Mouse (Mus musculus): Measurements from ENCODE around the gene P2rx7. TPM values are rescaled to one million over a fixed set of nuclear protein-coding genes. Genes with fewer than 3 reads are reported as not detected.
A peak's percentile ranks its signal among the peaks of the same experiment; 100 is the strongest.

P2rx7 gene
- polyA plus RNA-seq, 1 experiment from 2014 or later: 2.1 TPM

GRCm38 (mm10) chr5:122707276-122708181, 63.8 kb downstream of the P2rx7 start, which contains the start of gene P2rx4:
P2rx4 (plus strand) TSS chr5:122707544.
- Histone ChIP-seq H3K4me2 (ENCODE audit: low read depth, low read length) (peak within 1 kb of the TSS; percentile 97), H3K36me3 (replicated peaks; ENCODE audit: insufficient read depth, low read length) (no peaks in the 10 kb centered on the region), H3K4me3 (ENCODE audit: low read depth, low read length) (peak within 1 kb of the TSS; percentile 78), H3K27ac (ENCODE audit: low read depth) (peak within 1 kb of the TSS; percentile 93), H3K9me3 (ENCODE audit: low read length) (no peaks in the 10 kb centered on the region), H3K27me3 (ENCODE audit: insufficient read depth, low read length) (no peaks in the 10 kb centered on the region), H3K4me1 (ENCODE audit: insufficient read depth) (peaks cover 24% of the 10 kb centered on the region), H3K9ac (replicated peaks) (peak within 1 kb of the TSS; percentile 84)
- TF ChIP-seq CTCF (IDR thresholded peaks at IDR 0.05; ENCODE audit: low read depth): peak; percentile 31
- no peak for TF ChIP-seq EP300 (IDR thresholded peaks at IDR 0.05; ENCODE audit: low read depth)
- ATAC-seq (peak; percentile 90), DNase-seq (peak; percentile 90)
- WGBS (ENCODE audit: insufficient replicate concordance): under 1% methylated on average over 66 of the region's 66 CpGs

GRCm38 (mm10) chr5:122708819-122709218, 65.1 kb downstream of the P2rx7 start:
- ATAC-seq (no peak), DNase-seq (no peak)
- TF ChIP-seq CTCF (IDR thresholded peaks at IDR 0.05; ENCODE audit: low read depth) (no peak), EP300 (IDR thresholded peaks at IDR 0.05; ENCODE audit: low read depth) (no peak)
- no peaks in the 10 kb centered on the region for H3K9me3 ChIP-seq (ENCODE audit: low read length)
- no peaks in the 10 kb centered on the region for H3K36me3 ChIP-seq (replicated peaks; ENCODE audit: insufficient read depth, low read length)
- peak overlapping the region; percentile 97 for H3K4me2 ChIP-seq (ENCODE audit: low read depth, low read length)
- WGBS (ENCODE audit: insufficient replicate concordance): 46% methylated on average over 6 of the region's 6 CpGs
- no peaks in the 10 kb centered on the region for H3K27me3 ChIP-seq (ENCODE audit: insufficient read depth, low read length)
- peak overlapping the region; percentile 84 for H3K9ac ChIP-seq (replicated peaks)
- peak overlapping the region; percentile 93; the same call in 1 of the 2 replicates for H3K27ac ChIP-seq (ENCODE audit: low read depth)
- H3K4me1 ChIP-seq (ENCODE audit: insufficient read depth): peaks cover 24% of the 10 kb centered on the region
- 0 out of 2 replicates have a peak overlapping the region, but pooled peaks have one; percentile 78 for H3K4me3 ChIP-seq (ENCODE audit: low read depth, low read length)

GRCm38 (mm10) chr5:122715723-122716122, 72.0 kb downstream of the P2rx7 start:
- ATAC-seq (no peak), DNase-seq (no peak)
- Histone ChIP-seq H3K4me2 (ENCODE audit: low read depth, low read length) (no peak overlapping the region), H3K27ac (ENCODE audit: low read depth) (no peak overlapping the region), H3K4me1 (ENCODE audit: insufficient read depth) (no peaks in the 10 kb centered on the region), H3K36me3 (replicated peaks; ENCODE audit: insufficient read depth, low read length) (peaks cover 24% of the 10 kb centered on the region), H3K27me3 (ENCODE audit: insufficient read depth, low read length) (no peaks in the 10 kb centered on the region), H3K9ac (replicated peaks) (no peak overlapping the region), H3K9me3 (ENCODE audit: low read length) (no peaks in the 10 kb centered on the region), H3K4me3 (ENCODE audit: low read depth, low read length) (no peak overlapping the region)
- TF ChIP-seq EP300 (IDR thresholded peaks at IDR 0.05; ENCODE audit: low read depth): no peak
- TF ChIP-seq CTCF (IDR thresholded peaks at IDR 0.05; ENCODE audit: low read depth): no peak
- WGBS (ENCODE audit: insufficient replicate concordance): 58% methylated on average over 1 of the region's 1 CpGs

- ATAC-seq: no peak
- no peak for DNase-seq
- Histone ChIP-seq H3K4me3 (ENCODE audit: low read depth, low read length) (no peak overlapping the region), H3K9ac (replicated peaks) (no peak overlapping the region), H3K36me3 (replicated peaks; ENCODE audit: insufficient read depth, low read length) (peaks cover 26% of the 10 kb centered on the region), H3K9me3 (ENCODE audit: low read length) (no peaks in the 10 kb centered on the region), H3K4me2 (ENCODE audit: low read depth, low read length) (no peak overlapping the region), H3K27ac (ENCODE audit: low read depth) (no peak overlapping the region), H3K4me1 (ENCODE audit: insufficient read depth) (no peaks in the 10 kb centered on the region), H3K27me3 (ENCODE audit: insufficient read depth, low read length) (no peaks in the 10 kb centered on the region)
- TF ChIP-seq CTCF (IDR thresholded peaks at IDR 0.05; ENCODE audit: low read depth): peak; percentile 47
- no peak for TF ChIP-seq EP300 (IDR thresholded peaks at IDR 0.05; ENCODE audit: low read depth)
- WGBS (ENCODE audit: insufficient replicate concordance): 92% methylated on average over 2 of the region's 2 CpGs
Measured at GRCm38 (mm10) chr5:122716793-122717192, 73.1 kb downstream of the P2rx7 start.

- DNase-seq: no peak
- no peak overlapping the region for H3K9ac ChIP-seq (replicated peaks)
- H3K9me3 ChIP-seq (ENCODE audit: low read length): no peaks in the 10 kb centered on the region
- no peaks in the 10 kb centered on the region for H3K4me1 ChIP-seq (ENCODE audit: insufficient read depth)
- no peak for TF ChIP-seq EP300 (IDR thresholded peaks at IDR 0.05; ENCODE audit: low read depth)
- no peak for TF ChIP-seq CTCF (IDR thresholded peaks at IDR 0.05; ENCODE audit: low read depth)
- H3K27ac ChIP-seq (ENCODE audit: low read depth): no peak overlapping the region
- peaks cover 26% of the 10 kb centered on the region for H3K36me3 ChIP-seq (replicated peaks; ENCODE audit: insufficient read depth, low read length)
- H3K4me3 ChIP-seq (ENCODE audit: low read depth, low read length): no peak overlapping the region
- 68% methylated on average over 7 of the region's 7 CpGs for WGBS (ENCODE audit: insufficient replicate concordance)
- ATAC-seq: no peak
- no peaks in the 10 kb centered on the region for H3K27me3 ChIP-seq (ENCODE audit: insufficient read depth, low read length)
- no peak overlapping the region for H3K4me2 ChIP-seq (ENCODE audit: low read depth, low read length)
Measured at GRCm38 (mm10) chr5:122718400-122718799, 74.7 kb downstream of the P2rx7 start.

GRCm38 (mm10) chr5:122719168-122719567, 75.5 kb downstream of the P2rx7 start:
- Histone ChIP-seq H3K4me2 (ENCODE audit: low read depth, low read length) (no peak overlapping the region), H3K36me3 (replicated peaks; ENCODE audit: insufficient read depth, low read length) (peaks cover 26% of the 10 kb centered on the region), H3K27me3 (ENCODE audit: insufficient read depth, low read length) (no peaks in the 10 kb centered on the region), H3K27ac (ENCODE audit: low read depth) (no peak overlapping the region), H3K9ac (replicated peaks) (no peak overlapping the region), H3K4me1 (ENCODE audit: insufficient read depth) (no peaks in the 10 kb centered on the region), H3K4me3 (ENCODE audit: low read depth, low read length) (no peak overlapping the region), H3K9me3 (ENCODE audit: low read length) (no peaks in the 10 kb centered on the region)
- no peak for TF ChIP-seq EP300 (IDR thresholded peaks at IDR 0.05; ENCODE audit: low read depth)
- 78% methylated on average over 8 of the region's 8 CpGs for WGBS (ENCODE audit: insufficient replicate concordance)
- ATAC-seq (no peak), DNase-seq (no peak)
